Mouse (Mus musculus) heart, postnatal 0 days (tissue): Measurements from ENCODE around the gene Ceacam19. TPM values are rescaled to one million over a fixed set of nuclear protein-coding genes. Genes with fewer than 3 reads are reported as not detected.

Experiments
- ATAC-seq: fragments of 200-750 bp; cut with Nextera tagmentation; 2 replicates; pipeline ENCODE4 v1.8.0; 2017; ENCODE audit warnings: low read depth, moderate number of reproducible peaks, moderate library complexity; ENCODE audit not compliant: insufficient read depth
- DNase-seq: peaks from one replicate; pipeline ENCODE4 v3.0.0-alpha.2; 2016; ENCODE audit warnings: low spot score
- H3K27ac ChIP-seq: fragments of 300-500 bp; sonication (generic); 2 replicates; pipeline ENCODE4 v1.5.1; 2014; ENCODE audit warnings: low read depth, mild to moderate bottlenecking
- H3K27me3 ChIP-seq: fragments of 300-500 bp; sonication (generic); 2 replicates; pipeline ENCODE4 v1.6.1; 2014; ENCODE audit warnings: low read length, mixed read lengths; ENCODE audit not compliant: control insufficient read depth, insufficient read depth
- H3K36me3 ChIP-seq: fragments of 300-500 bp; sonication (generic); replicated peaks from 2 replicates; pipeline ENCODE4 v1.6.1; 2014; ENCODE audit warnings: low read length, mixed read lengths; ENCODE audit not compliant: control insufficient read depth, insufficient read depth
- H3K4me1 ChIP-seq: fragments of 300-500 bp; sonication (generic); 2 replicates; pipeline ENCODE4 v1.6.1; 2014; ENCODE audit warnings: antibody characterized with exemption; ENCODE audit not compliant: control insufficient read depth, insufficient read depth
- H3K4me2 ChIP-seq: fragments of 300-500 bp; sonication (generic); 2 replicates; pipeline ENCODE4 v1.6.1; 2014; ENCODE audit warnings: low read depth, mild to moderate bottlenecking, low read length, moderate library complexity
- H3K4me3 ChIP-seq: fragments of 300-500 bp; sonication (generic); 2 replicates; pipeline ENCODE4 v1.5.1; 2014; ENCODE audit warnings: low read depth, low read length
- H3K9ac ChIP-seq: fragments of 300-500 bp; sonication (generic); replicated peaks from 2 replicates; pipeline ENCODE4 v1.6.1; 2014; ENCODE audit warnings: low read depth, low read length, mixed read lengths
- H3K9me3 ChIP-seq: fragments of 300-500 bp; sonication (generic); replicated peaks from 2 replicates; pipeline ENCODE4 v1.6.1; 2016; ENCODE audit warnings: low read length; ENCODE audit not compliant: control insufficient read depth
- CTCF ChIP-seq: IDR thresholded peaks from 2 replicates; pipeline ENCODE4 v1.5.1; 2016; ENCODE audit warnings: antibody characterized with exemption, control low read depth, low read depth
- EP300 ChIP-seq: IDR thresholded peaks from 2 replicates; pipeline ENCODE4 v1.6.1; 2016; ENCODE audit warnings: antibody characterized with exemption, low read depth
- WGBS: fragments of 180-500 bp; shearing (Covaris S2); extraction: QIAGEN DNeasy Blood & Tissue Kit; methylation state at CpG from one replicate; pipeline ENCODE4 v1.1.7; 2014; 5-methylcytosine and 5-hydroxymethylcytosine counted together
- polyA plus RNA-seq: library from polyadenylated mRNA; unstranded; fragments of >200 nt; fragmentation: Nextera tagmentation; extraction: Ambion mirVana; gene quantifications from 2 replicates; pipeline ENCODE4 v1.2.1, GENCODE M21; 2015
- total RNA-seq: library from RNA; depleted of rRNA; stranded (reverse); fragments of >200 nt; gene quantifications from 2 replicates; pipeline ENCODE4 v1.2.3, GENCODE M21; 2014; ENCODE audit warnings: low replicate concordance

Ceacam19 gene
- total and polyA plus RNA-seq, 2 experiments from 2014 or later: not detected

GRCm38 (mm10) chr7:19923354-19923753 is 35.6 kb upstream of the Ceacam19 start:
- Histone ChIP-seq H3K27ac (peak overlapping the region; percentile 38; the same call in 1 of the 2 replicates), H3K4me2 (no peak overlapping the region), H3K9ac (no peak overlapping the region), H3K27me3 (no peaks in the 10 kb centered on the region), H3K4me3 (no peak overlapping the region), H3K4me1 (peaks cover 5% of the 10 kb centered on the region; the same call in 1 of the 2 replicates), H3K36me3 (peaks cover 4% of the 10 kb centered on the region), H3K9me3 (no peaks in the 10 kb centered on the region)
- WGBS: 57% methylated on average over 2 of the region's 2 CpGs
- DNase-seq (no peak), ATAC-seq (no peak)
- no peak for TF ChIP-seq CTCF
- no peak for TF ChIP-seq EP300

GRCm38 (mm10) chr7:19920506-19921261 is 32.9 kb upstream of the Ceacam19 start, which contains the start of gene Pvr:
Gene Pvr, minus strand, starts transcription at chr7:19921160.
- Histone ChIP-seq H3K9ac (peak within 1 kb of the TSS; percentile 90), H3K4me1 (peaks cover 5% of the 10 kb centered on the region; the same call in 1 of the 2 replicates), H3K4me3 (peak within 1 kb of the TSS; percentile 84), H3K9me3 (no peaks in the 10 kb centered on the region), H3K27me3 (no peaks in the 10 kb centered on the region), H3K27ac (peak within 1 kb of the TSS; percentile 93), H3K36me3 (peaks cover 28% of the 10 kb centered on the region), H3K4me2 (peak within 1 kb of the TSS; percentile 76)
- TF ChIP-seq CTCF (peak; percentile 36), EP300 (no peak)
- ATAC-seq (peak; percentile 91), DNase-seq (peak; percentile 90)
- under 1% methylated on average over 59 of the region's 60 CpGs for WGBS

- Histone ChIP-seq H3K9ac (peak overlapping the region; percentile 90), H3K4me1 (peaks cover 5% of the 10 kb centered on the region; the same call in 1 of the 2 replicates), H3K27me3 (no peaks in the 10 kb centered on the region), H3K4me3 (peak overlapping the region; percentile 84), H3K4me2 (peak overlapping the region; percentile 76), H3K9me3 (no peaks in the 10 kb centered on the region), H3K27ac (peak overlapping the region; percentile 93), H3K36me3 (peaks cover 34% of the 10 kb centered on the region)
- 27% methylated on average over 4 of the region's 4 CpGs for WGBS
- TF ChIP-seq EP300: no peak
- TF ChIP-seq CTCF: no peak
- ATAC-seq (no peak; the same call in 1 of the 2 replicates), DNase-seq (no peak)
Observed at GRCm38 (mm10) chr7:19920166-19920505, 32.4 kb upstream of the Ceacam19 start.

- DNase-seq: no peak
- H3K9me3 ChIP-seq: no peaks in the 10 kb centered on the region
- H3K4me1 ChIP-seq: 0 out of 2 replicates have a peak, but pooled peaks cover under 1% of the 10 kb centered on the region
- ATAC-seq: no peak
- WGBS: 87% methylated on average over 7 of the region's 7 CpGs
- H3K36me3 ChIP-seq: peaks cover 71% of the 10 kb centered on the region
- no peak overlapping the region for H3K9ac ChIP-seq
- H3K27me3 ChIP-seq: no peaks in the 10 kb centered on the region
- H3K4me2 ChIP-seq: no peak overlapping the region
- H3K27ac ChIP-seq: no peak overlapping the region
- TF ChIP-seq CTCF (no peak), EP300 (no peak)
- H3K4me3 ChIP-seq: no peak overlapping the region
Observed at GRCm38 (mm10) chr7:19914558-19914957, 26.8 kb upstream of the Ceacam19 start.

GRCm38 (mm10) chr7:19911695-19912524 is 24.1 kb upstream of the Ceacam19 start:
- DNase-seq: no peak
- H3K9me3 ChIP-seq: no peaks in the 10 kb centered on the region
- no peaks in the 10 kb centered on the region for H3K27me3 ChIP-seq
- ATAC-seq: no peak
- H3K4me1 ChIP-seq: no peaks in the 10 kb centered on the region
- H3K4me2 ChIP-seq: no peak overlapping the region
- no peak overlapping the region for H3K4me3 ChIP-seq
- 86% methylated on average over 23 of the region's 23 CpGs for WGBS
- H3K27ac ChIP-seq: peak overlapping the region; percentile 38; the same call in 1 of the 2 replicates
- H3K36me3 ChIP-seq: peaks cover 73% of the 10 kb centered on the region
- H3K9ac ChIP-seq: no peak overlapping the region
- TF ChIP-seq EP300 (no peak), CTCF (no peak)
